Mouse (Mus musculus): ENCODE data around the gene Rfx7. TPM values are rescaled to one million over a fixed set of nuclear protein-coding genes. Genes with fewer than 3 reads are reported as not detected.
A peak's percentile ranks its signal among the peaks of the same experiment; 100 is the strongest.

Gene Rfx7
- polyA plus RNA-seq, 2 experiments = 14.1 to 14.2 TPM

- whole genome bisulfite sequencing = 66% methylated on average over 7 of the region's 7 CpGs
- no peak overlapping the region for H3K27ac ChIP-seq (replicated peaks; ENCODE audit: low read depth, low read length)
- H3K4me2 ChIP-seq (replicated peaks; ENCODE audit: low read depth, low read length, severe bottlenecking) = no peak overlapping the region
- peaks cover 27% of the 10 kb centered on the region for H3K4me1 ChIP-seq (ENCODE audit: control insufficient read depth, insufficient read depth, low read length)
- H3K36me3 ChIP-seq (ENCODE audit: control insufficient read depth, insufficient read depth, low read length) = peaks cover 82% of the 10 kb centered on the region
- no peaks in the 10 kb centered on the region for H3K9me3 ChIP-seq (ENCODE audit: control insufficient read depth, low read length)
- H3K27me3 ChIP-seq (ENCODE audit: control insufficient read depth, insufficient read depth, low read length) = no peaks in the 10 kb centered on the region
- ATAC-seq (ENCODE audit: low FRiP score, low read depth) (no peak), DNase-seq (ENCODE audit: low spot score) (no peak)
- no peak overlapping the region for H3K9ac ChIP-seq (ENCODE audit: low read depth, low read length, severe bottlenecking)
- no peak overlapping the region for H3K4me3 ChIP-seq (replicated peaks; ENCODE audit: low read length)
- TF ChIP-seq POLR2A (IDR thresholded peaks at IDR 0.05; ENCODE audit: borderline replicate concordance, extremely low read depth, insufficient read depth, insufficient read length) = no peak
These were observed 137.3 kb downstream of the Rfx7 start for GRCm38 (mm10) chr9:72669383-72669782.

- DNase-seq (ENCODE audit: low spot score) (peak; percentile 85), ATAC-seq (ENCODE audit: low FRiP score, low read depth) (no peak)
- H3K9ac ChIP-seq (ENCODE audit: low read depth, low read length, severe bottlenecking) = no peak overlapping the region
- no peaks in the 10 kb centered on the region for H3K9me3 ChIP-seq (ENCODE audit: control insufficient read depth, low read length)
- H3K27me3 ChIP-seq (ENCODE audit: control insufficient read depth, insufficient read depth, low read length) = no peaks in the 10 kb centered on the region
- no peak overlapping the region for H3K27ac ChIP-seq (replicated peaks; ENCODE audit: low read depth, low read length)
- H3K4me2 ChIP-seq (replicated peaks; ENCODE audit: low read depth, low read length, severe bottlenecking) = no peak overlapping the region
- TF ChIP-seq POLR2A (IDR thresholded peaks at IDR 0.05; ENCODE audit: borderline replicate concordance, extremely low read depth, insufficient read depth, insufficient read length) = no peak
- peaks cover 83% of the 10 kb centered on the region for H3K36me3 ChIP-seq (ENCODE audit: control insufficient read depth, insufficient read depth, low read length)
- H3K4me3 ChIP-seq (replicated peaks; ENCODE audit: low read length) = no peak overlapping the region
- peaks cover 6% of the 10 kb centered on the region for H3K4me1 ChIP-seq (ENCODE audit: control insufficient read depth, insufficient read depth, low read length)
- 27% methylated on average over 2 of the region's 2 CpGs for WGBS
These were observed 140.3 kb downstream of the Rfx7 start for GRCm38 (mm10) chr9:72672361-72672760.

Small RNA genes lying within 50 kb of the gene (microRNA-seq; reads per million reads assigned to microRNA genes)
- not detected for gene Gm28010

Other genes starting within 250 kb of the Rfx7 start
- gene Mns1, start 94.2 kb upstream of the Rfx7 start, polyA plus RNA-seq (2012; rRNA removed) = 6.9 and 15.4 TPM in 2 replicates
- gene Mns1, start 94.2 kb upstream of the Rfx7 start, polyA plus RNA-seq (2014; fragmentation: Nextera tagmentation; extraction: Ambion mirVana) = 22.5 and 23.1 TPM in 2 replicates
- gene Tex9, start 40.0 kb upstream of the Rfx7 start, polyA plus RNA-seq (2012; rRNA removed) = 15.6 and 26.0 TPM in 2 replicates
- gene Tex9, start 40.0 kb upstream of the Rfx7 start, polyA plus RNA-seq (2014; fragmentation: Nextera tagmentation; extraction: Ambion mirVana) = 24.0 and 26.5 TPM in 2 replicates
- gene Nedd4, start 130.1 kb downstream of the Rfx7 start, polyA plus RNA-seq (2012; rRNA removed) = 783 and 859 TPM in 2 replicates
- 684 and 772 TPM in 2 replicates for gene Nedd4, start 130.1 kb downstream of the Rfx7 start, polyA plus RNA-seq (2014; fragmentation: Nextera tagmentation; extraction: Ambion mirVana)